Mouse (Mus musculus): Measurements from ENCODE around the gene Il9. TPM values are rescaled to one million over a fixed set of nuclear protein-coding genes. Genes with fewer than 3 reads are reported as not detected.

Gene Il9
- total RNA-seq, 2 experiments from 2014 or later: not detected

- intact Hi-C loops (cut with DNase I): loop anchor here (1.0 to 10.0 kb wide), 7 partner anchors 82 to 787 kb away; no protein-coding TSS in a partner anchor
Measured at GRCm38 (mm10) chr13:56475363-56475762, 6.7 kb downstream of the Il9 start.

GRCm38 (mm10) chr13:56472661-56473060 lies 9.4 kb downstream of the Il9 start:
- intact Hi-C loops (cut with DNase I): loop anchor here (10.0 kb wide), 1 partner anchor 332 kb away; no protein-coding TSS in a partner anchor
- no peak for DNase-seq (ENCODE audit: low spot score in 2 of 2)

More at GRCm38 (mm10) chr13:56475363-56475762, 6.7 kb downstream of the Il9 start:
- peak; percentile 23 to 51 for DNase-seq (ENCODE audit: low spot score in 2 of 2)

- peak; percentile 22 to 25 for DNase-seq (ENCODE audit: low spot score in 2 of 2)
- intact Hi-C loops (cut with DNase I): loop anchor here (10.0 kb wide), 1 partner anchor 333 kb away; no protein-coding TSS in a partner anchor
Measured at GRCm38 (mm10) chr13:56471951-56472350, 10.1 kb downstream of the Il9 start.

GRCm38 (mm10) chr13:56471211-56471610 lies 10.8 kb downstream of the Il9 start:
- intact Hi-C loops (cut with DNase I): loop anchor here (10.0 kb wide), 1 partner anchor 334 kb away; no protein-coding TSS in a partner anchor
- DNase-seq (ENCODE audit: low spot score in 2 of 2): no peak

GRCm38 (mm10) chr13:56468536-56468935 lies 13.5 kb downstream of the Il9 start:
- DNase-seq (ENCODE audit: low spot score in 2 of 2): no peak
- intact Hi-C loops (cut with DNase I): no loop called here

GRCm38 (mm10) chr13:56467786-56468185 lies 14.3 kb downstream of the Il9 start:
- intact Hi-C loops (cut with DNase I): no loop called here
- DNase-seq (ENCODE audit: low spot score in 2 of 2): no peak

- intact Hi-C loops (cut with DNase I): no loop called here
- DNase-seq (ENCODE audit: low spot score in 2 of 2): no peak
Measured at GRCm38 (mm10) chr13:56463750-56464149, 18.3 kb downstream of the Il9 start.

- intact Hi-C loops (cut with DNase I): no loop called here
- no peak for DNase-seq (ENCODE audit: low spot score in 2 of 2)
Measured at GRCm38 (mm10) chr13:56463261-56463660, 18.8 kb downstream of the Il9 start.

GRCm38 (mm10) chr13:56462791-56463190 lies 19.3 kb downstream of the Il9 start:
- intact Hi-C loops (cut with DNase I): no loop called here

GRCm38 (mm10) chr13:56461460-56461859 lies 20.6 kb downstream of the Il9 start:
- intact Hi-C loops (cut with DNase I): no loop called here
- no peak for DNase-seq (ENCODE audit: low spot score in 2 of 2)

More at GRCm38 (mm10) chr13:56462791-56463190, 19.3 kb downstream of the Il9 start:
- DNase-seq (ENCODE audit: low spot score in 2 of 2): no peak

- intact Hi-C loops (cut with DNase I): no loop called here
- DNase-seq (ENCODE audit: low spot score in 2 of 2): no peak
Measured at GRCm38 (mm10) chr13:56458001-56458400, 24.0 kb downstream of the Il9 start.

- DNase-seq (ENCODE audit: low spot score in 2 of 2): no peak
- intact Hi-C loops (cut with DNase I): no loop called here
Measured at GRCm38 (mm10) chr13:56450035-56450434, 32.0 kb downstream of the Il9 start.

GRCm38 (mm10) chr13:56449239-56450030 lies 32.6 kb downstream of the Il9 start:
- DNase-seq (ENCODE audit: low spot score in 2 of 2): peak in 1 of 2 experiments; percentile 9

GRCm38 (mm10) chr13:56444996-56445395 lies 37.0 kb downstream of the Il9 start:
- DNase-seq (ENCODE audit: low spot score in 2 of 2): no peak
- intact Hi-C loops (cut with DNase I): no loop called here

More at GRCm38 (mm10) chr13:56449239-56450030, 32.6 kb downstream of the Il9 start:
- intact Hi-C loops (cut with DNase I): no loop called here

GRCm38 (mm10) chr13:56444112-56444511 lies 37.9 kb downstream of the Il9 start:
- DNase-seq (ENCODE audit: low spot score in 2 of 2): no peak
- intact Hi-C loops (cut with DNase I): no loop called here

- DNase-seq (ENCODE audit: low spot score in 2 of 2): no peak
- intact Hi-C loops (cut with DNase I): no loop called here
Measured at GRCm38 (mm10) chr13:56443411-56443810, 38.6 kb downstream of the Il9 start.

- intact Hi-C loops (cut with DNase I): no loop called here
- DNase-seq (ENCODE audit: low spot score in 2 of 2): peak in 1 of 2 experiments; percentile 35
Measured at GRCm38 (mm10) chr13:56438211-56439075, 43.6 kb downstream of the Il9 start, which contains the start of gene Slc25a48. Slc25a48 (plus strand) TSS chr13:56438355.

GRCm38 (mm10) chr13:56435615-56436287 lies 46.3 kb downstream of the Il9 start:
- DNase-seq (ENCODE audit: low spot score in 2 of 2): no peak
- intact Hi-C loops (cut with DNase I): no loop called here

- DNase-seq (ENCODE audit: low spot score in 2 of 2): no peak
- intact Hi-C loops (cut with DNase I): no loop called here
Measured at GRCm38 (mm10) chr13:56434311-56434751, 47.7 kb downstream of the Il9 start.
